In genomic region chr11:115752653-115753052, GRCm38 (mm10) we compare ENCODE assay signal across 18 mouse cellular contexts. TPM values are rescaled to one million over a fixed set of nuclear protein-coding genes. Genes with fewer than 3 reads are reported as not detected.
DNase-seq lines count a peak whose midpoint lies in the region; ATAC-seq and TF ChIP-seq lines count a peak whose summit lies in the region.
"Had no signal": no experiment of that assay in that cellular context is flagged by ENCODE, and none has a peak within 500 bp of the region (broad histone marks: within the 10 kb centered on the region; RNA-seq: fewer than 3 reads in every experiment).

No protein-coding gene starts in this region.

- no peak overlapping the region for H3K4me3 ChIP-seq in hindbrain, embryonic 10.5 days
- no peak overlapping the region for H3K4me3 ChIP-seq in hindbrain, embryonic 14.5 days (replicated peaks; ENCODE audit: low read length)
- H3K4me3 ChIP-seq in ES-E14 (ENCODE audit: insufficient read depth in 1 of 2, low read depth in 1 of 2, low read length in 2 of 2, poor library complexity in 1 of 2, severe bottlenecking in 1 of 2): peak overlapping the region; percentile 8 to 42; a peak in 2 of 4 replicates
- H3K4me3 ChIP-seq: embryonic facial prominence, embryonic 15.5 days; myocyte had no signal

- no peak overlapping the region for H3K9ac ChIP-seq in hindbrain, embryonic 14.5 days
- H3K9ac ChIP-seq in ES-E14 (ENCODE audit: insufficient read depth, low read depth, low read length, poor library complexity, severe bottlenecking): no peak overlapping the region
- H3K9ac ChIP-seq: embryonic facial prominence, embryonic 15.5 days; lung, embryonic 14.5 days had no signal

- no peaks in the 10 kb centered on the region for H3K27me3 ChIP-seq in hindbrain, embryonic 10.5 days (ENCODE audit: insufficient read depth, poor library complexity, severe bottlenecking)
- H3K27me3 ChIP-seq in hindbrain, embryonic 14.5 days (ENCODE audit: control insufficient read depth, insufficient read depth, low read length): no peaks in the 10 kb centered on the region
- H3K27me3 ChIP-seq: embryonic facial prominence, embryonic 15.5 days had no signal

- DNase-seq in hindbrain, embryonic 10.5 days (ENCODE audit: low spot score): peak; percentile 64
- DNase-seq in hindbrain, embryonic 14.5 days (ENCODE audit: low spot score): no peak
- peak; percentile 18 for DNase-seq in left cerebral cortex, postnatal 4 days
- no peak for DNase-seq in left cerebral cortex, adult 8-10 months (ENCODE audit: low spot score in 2 of 2)
- DNase-seq in ES-E14 (ENCODE audit: low read depth, low spot score): no peak
- peak; percentile 41 to 60 for DNase-seq in kidney, postnatal 36 days
- DNase-seq in layer of hippocampus, adult 18-20 months (ENCODE audit: low spot score in 2 of 2): no peak
- DNase-seq in adrenal gland, postnatal 25 days: no peak
- DNase-seq: adrenal gland, adult 2 months; cerebellum, adult 18-20 months; gastrocnemius, postnatal 25 days; heart, postnatal 10 days; lung, embryonic 14.5 days; right cerebral cortex, postnatal 4 days; thymus, adult 18-20 months had no signal

- in situ Hi-C loops in ES-E14 (cut with MboI; ENCODE audit: low sequenced_read_pairs in 2 of 2, unreplicated experiment in 2 of 2): no loop called here

- peaks cover 4% of the 10 kb centered on the region; the same call in 1 of the 2 replicates for H3K9me3 ChIP-seq in hindbrain, embryonic 10.5 days
- no peaks in the 10 kb centered on the region for H3K9me3 ChIP-seq in hindbrain, embryonic 14.5 days (ENCODE audit: control insufficient read depth, low read length)
- no peaks in the 10 kb centered on the region for H3K9me3 ChIP-seq in ES-E14 (ENCODE audit: control insufficient read depth, insufficient read depth, low read depth, low read length)
- H3K9me3 ChIP-seq: embryonic facial prominence, embryonic 15.5 days had no signal

- intact Hi-C loops in left cerebral cortex, postnatal 4 days (cut with DNase I): no loop called here

- no peaks in the 10 kb centered on the region for H3K36me3 ChIP-seq in hindbrain, embryonic 10.5 days
- no peaks in the 10 kb centered on the region for H3K36me3 ChIP-seq in hindbrain, embryonic 14.5 days (replicated peaks; ENCODE audit: control insufficient read depth, insufficient read depth)
- H3K36me3 ChIP-seq in ES-E14 (ENCODE audit: control insufficient read depth, insufficient read depth, low read length, poor library complexity, severe bottlenecking): no peaks in the 10 kb centered on the region
- H3K36me3 ChIP-seq: embryonic facial prominence, embryonic 15.5 days had no signal

- no peak overlapping the region for H3K4me2 ChIP-seq in hindbrain, embryonic 14.5 days (replicated peaks)
- H3K4me2 ChIP-seq: embryonic facial prominence, embryonic 15.5 days; lung, embryonic 14.5 days had no signal

- WGBS in hindbrain, embryonic 10.5 days: 41% methylated on average over 7 of the region's 7 CpGs
- 19% methylated on average over 7 of the region's 7 CpGs for WGBS in hindbrain, embryonic 14.5 days

- no peak for ATAC-seq in hindbrain, embryonic 14.5 days (ENCODE audit: low FRiP score)
- ATAC-seq: inflammation-experienced regulatory T-cells, adult 6 months had no signal

- H3K4me1 ChIP-seq in hindbrain, embryonic 10.5 days (replicated peaks): peaks cover 19% of the 10 kb centered on the region
- H3K4me1 ChIP-seq in hindbrain, embryonic 14.5 days (replicated peaks; ENCODE audit: control insufficient read depth, insufficient read depth, low read length): no peaks in the 10 kb centered on the region
- H3K4me1 ChIP-seq in ES-E14 (ENCODE audit: control insufficient read depth in 2 of 2, insufficient read depth in 2 of 2, low read length in 2 of 2, poor library complexity in 1 of 2): peaks cover under 1 to 3% of the 10 kb centered on the region in 2 experiments; a peak in 2 of 4 replicates
- H3K4me1 ChIP-seq: embryonic facial prominence, embryonic 15.5 days had no signal

- peak overlapping the region; percentile 25 for H3K27ac ChIP-seq in hindbrain, embryonic 10.5 days
- no peak overlapping the region for H3K27ac ChIP-seq in hindbrain, embryonic 14.5 days
- H3K27ac ChIP-seq in ES-E14 (ENCODE audit: insufficient read depth, low read depth, low read length, poor library complexity, severe bottlenecking): no peak overlapping the region
- H3K27ac ChIP-seq: embryonic facial prominence, embryonic 15.5 days had no signal

TF ChIP-seq in ES-E14, 5 proteins besides CTCF, POLR2A, EP300 and RAD21:
- TF ChIP-seq ZNF384 (IDR thresholded peaks at IDR 0.05; ENCODE audit: low read depth, low read length) (no peak), MAFK (IDR thresholded peaks at IDR 0.05; ENCODE audit: insufficient read depth, low read depth, low read length) (no peak), ZC3H11A (IDR thresholded peaks at IDR 0.05; ENCODE audit: borderline replicate concordance, low read depth, low read length) (no peak), CHD2 (IDR thresholded peaks at IDR 0.05; ENCODE audit: low read depth, low read length) (no peak), HCFC1 (IDR thresholded peaks at IDR 0.05; ENCODE audit: borderline replicate concordance, insufficient read depth, low read length) (no peak)

RNA-seq across cellular contexts. Expression of gene Tmem94, which starts 12.6 kb away (rescaled TPM):
- 42.0 and 47.4 TPM in 2 replicates for polyA plus RNA-seq in hindbrain, embryonic 10.5 days (2016; fragmentation: Nextera tagmentation; extraction: Ambion mirVana)
- polyA plus RNA-seq in hindbrain, embryonic 14.5 days (2014; fragmentation: Nextera tagmentation; extraction: Ambion mirVana): 17.3 and 20.8 TPM in 2 replicates
- 10 to 100 TPM; 37.3 to 44.1 TPM for total RNA-seq in left cerebral cortex, postnatal 4 days (2021)
- total RNA-seq in left cerebral cortex, adult 8-10 months (2022): 10 to 100 TPM; 58.1 to 66.3 (median 62.9) TPM
- 17.7 and 32.1 TPM in 2 replicates for total RNA-seq in ES-E14 (2012; rRNA removed)
- 10 to 100 TPM; 50.9 to 56.1 TPM for total RNA-seq in layer of hippocampus, adult 18-20 months (2021)
- total RNA-seq in adrenal gland, postnatal 25 days (2021): 80.9 and 114 TPM in 2 replicates

RNA-seq across cellular contexts. Expression of gene Grb2, which starts 44.3 kb away (rescaled TPM):
- polyA plus RNA-seq in hindbrain, embryonic 10.5 days (2016; fragmentation: Nextera tagmentation; extraction: Ambion mirVana): 92.7 and 119 TPM in 2 replicates
- polyA plus RNA-seq in hindbrain, embryonic 14.5 days (2014; fragmentation: Nextera tagmentation; extraction: Ambion mirVana): 121 and 139 TPM in 2 replicates
- total RNA-seq in left cerebral cortex, postnatal 4 days (2021): 100 to 1,000 TPM; 218 to 220 TPM
- 100 to 1,000 TPM; 206 to 217 (median 212) TPM for total RNA-seq in left cerebral cortex, adult 8-10 months (2022)
- total RNA-seq in ES-E14 (2012; rRNA removed): 16.3 and 24.4 TPM in 2 replicates
- 100 to 1,000 TPM; 184 to 203 TPM for total RNA-seq in layer of hippocampus, adult 18-20 months (2021)
- 109 and 166 TPM in 2 replicates for total RNA-seq in adrenal gland, postnatal 25 days (2021)

Comparison
In these comparisons a context has a peak if more than half of its experiments do, and no peak if none do; other contexts are left out.
1. DNase-seq: peak in hindbrain, embryonic 10.5 days (single experiment), left cerebral cortex, postnatal 4 days (single experiment) and kidney, postnatal 36 days (2 of 2); none in hindbrain, embryonic 14.5 days (single experiment), left cerebral cortex, adult 8-10 months (0 of 2), ES-E14 (single experiment), layer of hippocampus, adult 18-20 months (0 of 2) and adrenal gland, postnatal 25 days (single experiment).
2. H3K4me3 ChIP-seq: peak in ES-E14 (2 of 2); none in hindbrain, embryonic 10.5 days (single experiment) and hindbrain, embryonic 14.5 days (single experiment).